Mouse (Mus musculus): ENCODE data around the gene Sorbs2. TPM values are rescaled to one million over a fixed set of nuclear protein-coding genes. Genes with fewer than 3 reads are reported as not detected.

The Sorbs2 gene
- polyA plus RNA-seq, 1 experiment: 14.3 TPM

DNA sequence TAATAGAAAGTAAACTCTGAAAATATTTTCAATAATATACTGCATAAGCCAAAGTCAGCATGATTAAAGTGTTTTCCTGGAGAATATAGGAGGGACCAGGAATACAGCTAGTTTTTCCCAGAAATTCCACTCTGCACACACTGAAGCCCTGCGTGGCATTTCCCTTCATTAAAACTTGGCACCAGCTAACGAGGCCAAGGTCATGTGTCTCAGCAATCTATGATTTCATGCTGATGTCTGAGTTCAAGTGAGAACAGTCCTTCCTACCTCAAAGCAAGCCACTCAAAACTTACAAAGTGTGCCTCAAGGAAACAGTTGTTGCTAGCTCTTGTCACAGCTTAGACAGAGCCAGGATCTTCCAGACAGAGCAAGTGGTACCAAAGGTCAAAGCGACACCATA lies 173.6 kb downstream of the Sorbs2 start:
- Histone ChIP-seq H3K4me3 (no peak overlapping the region), H3ac (ENCODE audit: control insufficient read depth, insufficient read length) (no peak overlapping the region), H3K4me2 (ENCODE audit: low read depth) (no peak overlapping the region), H3K79me2 (ENCODE audit: control insufficient read depth, insufficient read depth) (no peaks in the 10 kb centered on the region), H3K27me3 (ENCODE audit: control insufficient read depth, insufficient read depth, insufficient read length) (no peaks in the 10 kb centered on the region), H3K36me3 (ENCODE audit: control insufficient read depth, insufficient read depth) (no peaks in the 10 kb centered on the region)
- no peak for TF ChIP-seq TCF12 (IDR thresholded peaks at IDR 0.05; ENCODE audit: insufficient read depth, poor library complexity, severe bottlenecking)
- TF ChIP-seq MYOD1 (IDR thresholded peaks at IDR 0.05; ENCODE audit: control insufficient read depth in 1 of 3, insufficient read length in 2 of 3, low read depth in 2 of 3): no peak
- no peak for TF ChIP-seq TCF3 (IDR thresholded peaks at IDR 0.05; ENCODE audit: insufficient read length, low read depth)
- no peak for TF ChIP-seq MYOG (IDR thresholded peaks at IDR 0.05; ENCODE audit: control insufficient read depth in 1 of 3, insufficient read depth in 1 of 3, insufficient read length in 2 of 3, low read depth in 2 of 3)
- TF ChIP-seq E2F4 (IDR thresholded peaks at IDR 0.05; ENCODE audit: insufficient read depth): no peak
- TF ChIP-seq POLR2A (IDR thresholded peaks at IDR 0.05; ENCODE audit: insufficient read length, low read depth): no peak
- TF ChIP-seq MAX (IDR thresholded peaks at IDR 0.05; ENCODE audit: low read depth): no peak
- no peak for TF ChIP-seq POLR2AphosphoS2 (IDR thresholded peaks at IDR 0.05; ENCODE audit: insufficient read length, low read depth)
- no peak for TF ChIP-seq SRF (IDR thresholded peaks at IDR 0.05; ENCODE audit: control insufficient read depth, insufficient read length, low read depth)
- no peak for TF ChIP-seq USF1 (IDR thresholded peaks at IDR 0.05; ENCODE audit: low read depth)
- TF ChIP-seq REST (IDR thresholded peaks at IDR 0.05; ENCODE audit: insufficient read depth, insufficient read length): no peak
- TF ChIP-seq CEBPB (IDR thresholded peaks at IDR 0.05; ENCODE audit: insufficient read depth, poor library complexity, severe bottlenecking): no peak

DNA sequence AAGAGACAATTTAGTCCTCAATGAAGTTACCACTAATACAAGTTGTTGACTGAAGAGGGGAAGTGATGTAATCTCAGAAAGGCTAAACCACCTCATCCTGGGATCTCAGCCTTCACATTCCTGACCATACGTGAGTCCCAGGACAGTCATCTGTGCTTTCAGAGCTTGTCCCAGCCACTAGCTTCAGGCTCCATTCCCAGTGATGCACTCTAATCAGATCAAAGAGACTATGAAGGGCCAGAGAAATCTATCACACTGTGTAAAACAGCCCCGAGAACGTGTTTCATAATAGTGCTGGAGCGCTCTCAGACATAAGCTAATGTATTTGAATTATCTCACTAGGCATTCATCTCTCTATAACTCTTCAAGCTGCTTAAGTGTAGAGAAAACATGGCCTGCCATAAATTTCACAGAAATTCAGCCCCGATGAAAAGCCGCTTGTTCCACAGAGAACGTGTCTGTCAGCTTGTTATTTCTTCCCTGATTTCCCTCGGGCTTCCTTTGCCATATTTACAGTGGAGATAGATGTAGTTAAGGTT lies 175.3 kb downstream of the Sorbs2 start:
- Histone ChIP-seq H3K27me3 (ENCODE audit: control insufficient read depth, insufficient read depth, insufficient read length) (no peaks in the 10 kb centered on the region), H3K79me2 (ENCODE audit: control insufficient read depth, insufficient read depth) (no peaks in the 10 kb centered on the region), H3ac (ENCODE audit: control insufficient read depth, insufficient read length) (no peak overlapping the region), H3K4me2 (ENCODE audit: low read depth) (no peak overlapping the region), H3K4me3 (no peak overlapping the region), H3K36me3 (ENCODE audit: control insufficient read depth, insufficient read depth) (peaks cover 4% of the 10 kb centered on the region)
- no peak for TF ChIP-seq E2F4 (IDR thresholded peaks at IDR 0.05; ENCODE audit: insufficient read depth)
- no peak for TF ChIP-seq MYOG (IDR thresholded peaks at IDR 0.05; ENCODE audit: control insufficient read depth in 1 of 3, insufficient read depth in 1 of 3, insufficient read length in 2 of 3, low read depth in 2 of 3)
- TF ChIP-seq REST (IDR thresholded peaks at IDR 0.05; ENCODE audit: insufficient read depth, insufficient read length): no peak
- TF ChIP-seq SRF (IDR thresholded peaks at IDR 0.05; ENCODE audit: control insufficient read depth, insufficient read length, low read depth): no peak
- TF ChIP-seq USF1 (IDR thresholded peaks at IDR 0.05; ENCODE audit: low read depth): no peak
- no peak for TF ChIP-seq TCF12 (IDR thresholded peaks at IDR 0.05; ENCODE audit: insufficient read depth, poor library complexity, severe bottlenecking)
- TF ChIP-seq POLR2AphosphoS2 (IDR thresholded peaks at IDR 0.05; ENCODE audit: insufficient read length, low read depth): no peak
- TF ChIP-seq POLR2A (IDR thresholded peaks at IDR 0.05; ENCODE audit: insufficient read length, low read depth): no peak
- no peak for TF ChIP-seq CEBPB (IDR thresholded peaks at IDR 0.05; ENCODE audit: insufficient read depth, poor library complexity, severe bottlenecking)
- TF ChIP-seq MAX (IDR thresholded peaks at IDR 0.05; ENCODE audit: low read depth): no peak
- TF ChIP-seq MYOD1 (IDR thresholded peaks at IDR 0.05; ENCODE audit: control insufficient read depth in 1 of 3, insufficient read length in 2 of 3, low read depth in 2 of 3): no peak
- TF ChIP-seq TCF3 (IDR thresholded peaks at IDR 0.05; ENCODE audit: insufficient read length, low read depth): no peak

GRCm38 (mm10) chr8:45687942-45688695 lies 180.5 kb downstream of the Sorbs2 start:
- Histone ChIP-seq H3K4me3 (no peak overlapping the region), H3K79me2 (ENCODE audit: control insufficient read depth, insufficient read depth) (no peaks in the 10 kb centered on the region), H3K27me3 (ENCODE audit: control insufficient read depth, insufficient read depth, insufficient read length) (no peaks in the 10 kb centered on the region), H3ac (ENCODE audit: control insufficient read depth, insufficient read length) (no peak overlapping the region), H3K4me2 (ENCODE audit: low read depth) (no peak overlapping the region), H3K36me3 (ENCODE audit: control insufficient read depth, insufficient read depth) (peaks cover 4% of the 10 kb centered on the region)
- TF ChIP-seq TCF12 (IDR thresholded peaks at IDR 0.05; ENCODE audit: insufficient read depth, poor library complexity, severe bottlenecking) (no peak), MYOD1 (IDR thresholded peaks at IDR 0.05; ENCODE audit: control insufficient read depth in 1 of 3, insufficient read length in 2 of 3, low read depth in 2 of 3) (peak in 1 of 3 experiments; percentile 7), POLR2AphosphoS2 (IDR thresholded peaks at IDR 0.05; ENCODE audit: insufficient read length, low read depth) (no peak)

DNA sequence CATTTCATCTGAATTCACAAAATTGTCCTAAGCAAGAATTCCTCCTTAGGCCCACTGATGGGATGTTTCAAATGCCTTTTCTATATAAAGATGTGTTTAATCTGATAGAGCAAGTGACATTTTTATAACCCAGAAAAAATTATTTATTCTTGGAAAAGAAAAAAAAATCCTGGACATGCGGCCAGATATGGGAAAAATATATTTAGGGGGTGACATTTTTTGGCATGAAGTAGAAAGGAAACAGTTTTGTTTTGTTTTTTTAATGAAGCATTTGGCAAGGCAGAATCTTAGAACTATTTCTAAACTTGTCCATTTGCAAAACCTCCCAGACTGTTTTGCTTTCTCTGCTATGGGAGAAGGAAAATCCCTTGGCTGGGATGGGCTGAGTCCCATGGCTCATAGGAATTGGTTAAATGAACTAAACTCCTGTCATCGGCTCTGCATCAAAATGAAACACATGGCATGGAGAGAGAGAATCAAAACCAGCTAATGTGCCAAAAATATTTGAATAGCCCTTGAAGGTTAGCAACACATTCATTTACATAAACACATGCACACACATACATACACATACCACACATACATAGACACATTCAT lies 182.1 kb downstream of the Sorbs2 start:
- Histone ChIP-seq H3K4me3 (no peak overlapping the region), H3ac (ENCODE audit: control insufficient read depth, insufficient read length) (no peak overlapping the region), H3K27me3 (ENCODE audit: control insufficient read depth, insufficient read depth, insufficient read length) (no peaks in the 10 kb centered on the region), H3K36me3 (ENCODE audit: control insufficient read depth, insufficient read depth) (peaks cover 4% of the 10 kb centered on the region), H3K4me2 (ENCODE audit: low read depth) (no peak overlapping the region), H3K79me2 (ENCODE audit: control insufficient read depth, insufficient read depth) (no peaks in the 10 kb centered on the region)
- TF ChIP-seq SRF (IDR thresholded peaks at IDR 0.05; ENCODE audit: control insufficient read depth, insufficient read length, low read depth): no peak
- TF ChIP-seq TCF3 (IDR thresholded peaks at IDR 0.05; ENCODE audit: insufficient read length, low read depth): no peak
- no peak for TF ChIP-seq CEBPB (IDR thresholded peaks at IDR 0.05; ENCODE audit: insufficient read depth, poor library complexity, severe bottlenecking)
- no peak for TF ChIP-seq POLR2AphosphoS2 (IDR thresholded peaks at IDR 0.05; ENCODE audit: insufficient read length, low read depth)
- no peak for TF ChIP-seq POLR2A (IDR thresholded peaks at IDR 0.05; ENCODE audit: insufficient read length, low read depth)
- TF ChIP-seq MYOD1 (IDR thresholded peaks at IDR 0.05; ENCODE audit: control insufficient read depth in 1 of 3, insufficient read length in 2 of 3, low read depth in 2 of 3): no peak
- no peak for TF ChIP-seq MAX (IDR thresholded peaks at IDR 0.05; ENCODE audit: low read depth)
